Mouse (Mus musculus): ENCODE results near the gene Sema5b. TPM values are rescaled to one million over a fixed set of nuclear protein-coding genes. Genes with fewer than 3 reads are reported as not detected.

Gene Sema5b
- polyA plus RNA-seq (2021), result 22.4 TPM

GRCm38 (mm10) chr16:35541117-35541641 lies at the start of gene Sema5b:
Gene Sema5b (plus strand): TSS chr16:35541145.
- no peak for TF ChIP-seq CTCF (IDR thresholded peaks at IDR 0.05)
- DNase-seq (ENCODE audit: low read depth, low spot score), result peak; percentile 17
- ATAC-seq, result peak; percentile 58
- peaks cover 47% of the 10 kb centered on the region for H3K27me3 ChIP-seq
- POLR2A ChIA-PET, result interaction anchor here (0.9 to 1.9 kb wide), 7 partner anchors 10 to 90 kb away, joined by 3 to 8 read pairs (median 3); no protein-coding TSS in a partner anchor
- in situ Hi-C loops (cut with MboI; ENCODE audit: low pct_unique_long_range_greater_than_20kb), result loop anchor here (5.0 kb wide), 1 partner anchor 86 kb away; no protein-coding TSS in a partner anchor
- CTCF ChIA-PET, result interaction anchor here (0.7 to 5.8 kb wide), 33 partner anchors 8 to 281 kb away, joined by 3 to 88 read pairs (median 5); no protein-coding TSS in a partner anchor

GRCm38 (mm10) chr16:35500342-35500741 lies 40.6 kb upstream of the Sema5b start:
- TF ChIP-seq CTCF (IDR thresholded peaks at IDR 0.05), result no peak
- in situ Hi-C loops (cut with MboI; ENCODE audit: low pct_unique_long_range_greater_than_20kb), result no loop called here
- CTCF ChIA-PET, result no interaction called here
- POLR2A ChIA-PET, result no interaction called here
- H3K27me3 ChIP-seq, result peaks cover 6% of the 10 kb centered on the region
- no peak for DNase-seq (ENCODE audit: low read depth, low spot score)
- ATAC-seq, result no peak

GRCm38 (mm10) chr16:35501106-35501760 lies 39.7 kb upstream of the Sema5b start:
- in situ Hi-C loops (cut with MboI; ENCODE audit: low pct_unique_long_range_greater_than_20kb), result no loop called here

GRCm38 (mm10) chr16:35502456-35502855 lies 38.5 kb upstream of the Sema5b start:
- no peak for ATAC-seq
- CTCF ChIA-PET, result no interaction called here
- TF ChIP-seq CTCF (IDR thresholded peaks at IDR 0.05), result no peak
- in situ Hi-C loops (cut with MboI; ENCODE audit: low pct_unique_long_range_greater_than_20kb), result no loop called here
- POLR2A ChIA-PET, result no interaction called here
- H3K27me3 ChIP-seq, result no peaks in the 10 kb centered on the region
- no peak for DNase-seq (ENCODE audit: low read depth, low spot score)

More at GRCm38 (mm10) chr16:35501106-35501760, 39.7 kb upstream of the Sema5b start:
- POLR2A ChIA-PET, result interaction anchor here (0.6 kb wide), 1 partner anchor 205 kb away, joined by 6 read pairs; no protein-coding TSS in a partner anchor
- no peak for ATAC-seq
- no peak for DNase-seq (ENCODE audit: low read depth, low spot score)
- no peaks in the 10 kb centered on the region for H3K27me3 ChIP-seq
- TF ChIP-seq CTCF (IDR thresholded peaks at IDR 0.05), result no peak
- CTCF ChIA-PET, result no interaction called here

- in situ Hi-C loops (cut with MboI; ENCODE audit: low pct_unique_long_range_greater_than_20kb), result no loop called here
- CTCF ChIA-PET, result interaction anchor here (1.6 kb wide), 1 partner anchor 50 kb away, joined by 4 read pairs; no protein-coding TSS in a partner anchor
- POLR2A ChIA-PET, result no interaction called here
Measured at GRCm38 (mm10) chr16:35504266-35504665, 36.7 kb upstream of the Sema5b start.

GRCm38 (mm10) chr16:35505786-35506185 lies 35.2 kb upstream of the Sema5b start:
- no peak for TF ChIP-seq CTCF (IDR thresholded peaks at IDR 0.05)
- no peak for DNase-seq (ENCODE audit: low read depth, low spot score)
- in situ Hi-C loops (cut with MboI; ENCODE audit: low pct_unique_long_range_greater_than_20kb), result no loop called here
- no peaks in the 10 kb centered on the region for H3K27me3 ChIP-seq
- ChIA-PET POLR2A (interaction anchor here (0.8 kb wide), 1 partner anchor 10 kb away, joined by 3 read pairs; no protein-coding TSS in a partner anchor), CTCF (no interaction called here)
- ATAC-seq, result no peak

More at GRCm38 (mm10) chr16:35504266-35504665, 36.7 kb upstream of the Sema5b start:
- no peaks in the 10 kb centered on the region for H3K27me3 ChIP-seq
- DNase-seq (ENCODE audit: low read depth, low spot score) (no peak), ATAC-seq (no peak)
- TF ChIP-seq CTCF (IDR thresholded peaks at IDR 0.05), result no peak

GRCm38 (mm10) chr16:35508581-35508980 lies 32.4 kb upstream of the Sema5b start:
- in situ Hi-C loops (cut with MboI; ENCODE audit: low pct_unique_long_range_greater_than_20kb), result no loop called here
- POLR2A ChIA-PET, result interaction anchor here (0.7 kb wide), 1 partner anchor 97 kb away, joined by 3 read pairs; no protein-coding TSS in a partner anchor
- no peak for ATAC-seq
- H3K27me3 ChIP-seq, result no peaks in the 10 kb centered on the region
- CTCF ChIA-PET, result interaction anchor here (1.4 to 2.0 kb wide), 3 partner anchors 16 to 32 kb away, joined by 3 to 9 read pairs (median 3); partner anchors contain the start of gene Sema5b
- peak; percentile 56 for DNase-seq (ENCODE audit: low read depth, low spot score)
- no peak for TF ChIP-seq CTCF (IDR thresholded peaks at IDR 0.05)

- in situ Hi-C loops (cut with MboI; ENCODE audit: low pct_unique_long_range_greater_than_20kb), result no loop called here
- DNase-seq (ENCODE audit: low read depth, low spot score), result peak; percentile 50
- CTCF ChIA-PET, result interaction anchor here (0.8 to 2.0 kb wide), 4 partner anchors 15 to 37 kb away, joined by 3 to 9 read pairs (median 3); partner anchors contain the start of gene Sema5b
- no peak for TF ChIP-seq CTCF (IDR thresholded peaks at IDR 0.05)
- POLR2A ChIA-PET, result interaction anchor here (0.6 to 1.2 kb wide), 3 partner anchors 12 to 117 kb away, joined by 3 read pairs; no protein-coding TSS in a partner anchor
- peak; percentile 61 for ATAC-seq
- no peaks in the 10 kb centered on the region for H3K27me3 ChIP-seq
Measured at GRCm38 (mm10) chr16:35509331-35510070, 31.4 kb upstream of the Sema5b start.

GRCm38 (mm10) chr16:35515977-35516612 lies 24.9 kb upstream of the Sema5b start:
- ChIA-PET CTCF (interaction anchor here (1.2 to 1.8 kb wide), 4 partner anchors 9 to 27 kb away, joined by 3 to 5 read pairs (median 4); partner anchors contain the start of gene Sema5b), POLR2A (interaction anchor here (0.8 kb wide), 1 partner anchor 15 kb away, joined by 6 read pairs; no protein-coding TSS in a partner anchor)
- in situ Hi-C loops (cut with MboI; ENCODE audit: low pct_unique_long_range_greater_than_20kb), result no loop called here
- H3K27me3 ChIP-seq, result peaks cover 30% of the 10 kb centered on the region
- DNase-seq (ENCODE audit: low read depth, low spot score) (no peak), ATAC-seq (no peak)
- no peak for TF ChIP-seq CTCF (IDR thresholded peaks at IDR 0.05)

Measured in Patski (cell line).